Mouse (Mus musculus): ENCODE data around the gene Slc9b1. TPM values are rescaled to one million over a fixed set of nuclear protein-coding genes. Genes with fewer than 3 reads are reported as not detected.

The Slc9b1 gene
- polyA plus RNA-seq, 1 experiment: not detected

DNA sequence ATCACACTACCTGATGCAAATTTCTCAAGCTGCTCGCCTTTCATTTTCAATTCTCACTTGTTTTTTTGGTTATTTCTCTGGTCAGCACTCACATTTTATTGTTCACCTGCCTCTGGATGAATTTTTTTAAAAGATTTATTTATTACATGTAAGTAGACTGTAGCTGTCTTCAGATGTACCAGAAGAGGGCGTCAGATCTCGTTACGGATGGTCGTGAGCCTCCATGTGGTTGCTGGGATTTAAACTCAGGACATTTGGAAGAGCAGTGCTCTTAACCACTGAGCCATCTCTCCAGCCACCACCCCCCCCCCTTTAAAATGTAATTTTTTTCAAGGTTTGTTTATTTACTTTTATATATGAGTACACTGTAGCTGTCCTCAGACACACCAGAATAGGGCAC is 56.0 kb downstream of the Slc9b1 start:
- Histone ChIP-seq H3ac (ENCODE audit: control insufficient read depth, insufficient read length) (no peak overlapping the region), H3K27me3 (ENCODE audit: control insufficient read depth, insufficient read depth, insufficient read length) (no peaks in the 10 kb centered on the region), H3K4me3 (no peak overlapping the region), H3K36me3 (ENCODE audit: control insufficient read depth, insufficient read depth) (peaks cover 22% of the 10 kb centered on the region), H3K4me2 (ENCODE audit: low read depth) (no peak overlapping the region), H3K79me2 (ENCODE audit: control insufficient read depth, insufficient read depth) (no peaks in the 10 kb centered on the region)
- TF ChIP-seq E2F4 (IDR thresholded peaks at IDR 0.05; ENCODE audit: insufficient read depth) (no peak), POLR2A (IDR thresholded peaks at IDR 0.05; ENCODE audit: insufficient read length, low read depth) (no peak), SRF (IDR thresholded peaks at IDR 0.05; ENCODE audit: control insufficient read depth, insufficient read length, low read depth) (no peak), TCF12 (IDR thresholded peaks at IDR 0.05; ENCODE audit: insufficient read depth, poor library complexity, severe bottlenecking) (no peak), CEBPB (IDR thresholded peaks at IDR 0.05; ENCODE audit: insufficient read depth, poor library complexity, severe bottlenecking) (no peak), REST (IDR thresholded peaks at IDR 0.05; ENCODE audit: insufficient read depth, insufficient read length) (no peak), TCF3 (IDR thresholded peaks at IDR 0.05; ENCODE audit: insufficient read length, low read depth) (no peak), POLR2AphosphoS2 (IDR thresholded peaks at IDR 0.05; ENCODE audit: insufficient read length, low read depth) (no peak)

DNA sequence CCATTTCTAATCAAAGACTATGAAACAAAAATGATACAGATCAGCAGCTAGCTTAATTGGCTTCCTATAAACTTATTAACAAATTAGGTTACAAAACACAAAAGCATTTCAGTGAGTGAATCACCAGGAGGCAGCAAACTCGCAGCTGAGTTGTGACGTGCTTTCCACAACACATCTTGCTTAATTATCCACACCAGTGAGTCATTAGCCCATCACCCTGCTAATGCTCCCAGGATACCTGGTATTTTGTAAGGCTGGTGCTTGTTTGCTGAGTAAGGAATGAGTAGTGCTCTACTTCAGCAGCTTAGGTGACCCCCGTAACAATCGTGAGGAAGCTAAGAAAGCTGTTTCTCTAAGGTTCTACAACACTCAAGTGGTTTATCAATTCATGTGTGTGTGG is 56.8 kb downstream of the Slc9b1 start:
- Histone ChIP-seq H3K79me2 (ENCODE audit: control insufficient read depth, insufficient read depth) (no peaks in the 10 kb centered on the region), H3K4me3 (no peak overlapping the region), H3K36me3 (ENCODE audit: control insufficient read depth, insufficient read depth) (peaks cover 22% of the 10 kb centered on the region), H3K4me2 (ENCODE audit: low read depth) (no peak overlapping the region), H3ac (ENCODE audit: control insufficient read depth, insufficient read length) (no peak overlapping the region), H3K27me3 (ENCODE audit: control insufficient read depth, insufficient read depth, insufficient read length) (no peaks in the 10 kb centered on the region)
- no peak for TF ChIP-seq TCF3 (IDR thresholded peaks at IDR 0.05; ENCODE audit: insufficient read length, low read depth)
- no peak for TF ChIP-seq TCF12 (IDR thresholded peaks at IDR 0.05; ENCODE audit: insufficient read depth, poor library complexity, severe bottlenecking)
- no peak for TF ChIP-seq MYOG (IDR thresholded peaks at IDR 0.05; ENCODE audit: control insufficient read depth in 1 of 3, insufficient read depth in 1 of 3, insufficient read length in 2 of 3, low read depth in 2 of 3)
- no peak for TF ChIP-seq POLR2AphosphoS2 (IDR thresholded peaks at IDR 0.05; ENCODE audit: insufficient read length, low read depth)

DNA sequence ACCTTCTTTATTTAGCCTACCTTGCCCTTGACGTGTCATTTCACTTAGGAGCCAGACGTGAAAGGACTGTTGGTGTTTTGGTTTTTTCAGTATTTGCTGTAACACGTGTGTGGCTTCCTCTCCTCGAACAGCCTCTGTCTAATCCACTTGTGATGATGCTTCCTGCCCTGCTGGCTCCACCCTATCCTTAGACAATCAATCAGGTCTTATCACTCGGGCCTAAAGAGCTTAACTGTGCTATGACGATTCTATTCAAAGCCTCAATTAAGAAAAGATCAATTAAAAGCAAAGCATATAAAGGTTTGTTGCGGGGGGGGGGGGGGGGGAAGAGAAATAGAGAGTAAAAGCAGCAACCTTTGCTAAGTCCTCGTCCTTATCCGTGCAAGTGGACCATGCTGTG is 59.5 kb downstream of the Slc9b1 start:
- Histone ChIP-seq H3K79me2 (ENCODE audit: control insufficient read depth, insufficient read depth) (no peaks in the 10 kb centered on the region), H3ac (ENCODE audit: control insufficient read depth, insufficient read length) (no peak overlapping the region), H3K4me3 (no peak overlapping the region), H3K4me2 (ENCODE audit: low read depth) (no peak overlapping the region), H3K36me3 (ENCODE audit: control insufficient read depth, insufficient read depth) (peaks cover 25% of the 10 kb centered on the region), H3K27me3 (ENCODE audit: control insufficient read depth, insufficient read depth, insufficient read length) (no peaks in the 10 kb centered on the region)
- TF ChIP-seq MYOG (IDR thresholded peaks at IDR 0.05; ENCODE audit: control insufficient read depth in 1 of 3, insufficient read depth in 1 of 3, insufficient read length in 2 of 3, low read depth in 2 of 3): no peak
- no peak for TF ChIP-seq POLR2A (IDR thresholded peaks at IDR 0.05; ENCODE audit: insufficient read length, low read depth)
- TF ChIP-seq SRF (IDR thresholded peaks at IDR 0.05; ENCODE audit: control insufficient read depth, insufficient read length, low read depth): no peak
- no peak for TF ChIP-seq CEBPB (IDR thresholded peaks at IDR 0.05; ENCODE audit: insufficient read depth, poor library complexity, severe bottlenecking)
- TF ChIP-seq TCF3 (IDR thresholded peaks at IDR 0.05; ENCODE audit: insufficient read length, low read depth): no peak
- no peak for TF ChIP-seq MYOD1 (IDR thresholded peaks at IDR 0.05; ENCODE audit: control insufficient read depth in 1 of 3, insufficient read length in 2 of 3, low read depth in 2 of 3)
- TF ChIP-seq TCF12 (IDR thresholded peaks at IDR 0.05; ENCODE audit: insufficient read depth, poor library complexity, severe bottlenecking): no peak
- no peak for TF ChIP-seq POLR2AphosphoS2 (IDR thresholded peaks at IDR 0.05; ENCODE audit: insufficient read length, low read depth)
- TF ChIP-seq E2F4 (IDR thresholded peaks at IDR 0.05; ENCODE audit: insufficient read depth): no peak

DNA sequence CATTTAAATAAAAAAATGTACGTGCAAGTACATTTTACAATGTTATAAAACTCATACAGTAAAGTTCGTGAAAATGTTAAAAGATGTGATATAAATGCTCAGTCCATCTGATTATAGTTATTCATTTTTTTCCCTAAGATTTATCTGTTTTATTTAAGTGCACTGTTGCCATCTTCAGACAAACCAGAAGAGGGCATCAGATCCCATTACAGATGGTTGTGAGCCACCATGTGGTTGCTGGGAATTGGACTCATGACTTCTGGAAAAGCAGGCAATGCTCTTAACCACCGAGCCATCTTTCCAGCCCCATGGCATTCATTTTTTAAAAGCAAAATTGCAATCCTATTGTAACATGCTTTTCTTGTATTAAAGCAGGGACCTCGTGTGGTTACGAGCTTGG is 61.4 kb downstream of the Slc9b1 start:
- Histone ChIP-seq H3K36me3 (ENCODE audit: control insufficient read depth, insufficient read depth) (peaks cover 26% of the 10 kb centered on the region), H3K79me2 (ENCODE audit: control insufficient read depth, insufficient read depth) (peaks cover 8% of the 10 kb centered on the region), H3K27me3 (ENCODE audit: control insufficient read depth, insufficient read depth, insufficient read length) (no peaks in the 10 kb centered on the region), H3ac (ENCODE audit: control insufficient read depth, insufficient read length) (no peak overlapping the region), H3K4me3 (no peak overlapping the region), H3K4me2 (ENCODE audit: low read depth) (no peak overlapping the region)
- TF ChIP-seq REST (IDR thresholded peaks at IDR 0.05; ENCODE audit: insufficient read depth, insufficient read length): no peak
- no peak for TF ChIP-seq SRF (IDR thresholded peaks at IDR 0.05; ENCODE audit: control insufficient read depth, insufficient read length, low read depth)
- no peak for TF ChIP-seq TCF3 (IDR thresholded peaks at IDR 0.05; ENCODE audit: insufficient read length, low read depth)
- no peak for TF ChIP-seq USF1 (IDR thresholded peaks at IDR 0.05; ENCODE audit: low read depth)
- TF ChIP-seq POLR2A (IDR thresholded peaks at IDR 0.05; ENCODE audit: insufficient read length, low read depth): no peak
- no peak for TF ChIP-seq TCF12 (IDR thresholded peaks at IDR 0.05; ENCODE audit: insufficient read depth, poor library complexity, severe bottlenecking)
- TF ChIP-seq POLR2AphosphoS2 (IDR thresholded peaks at IDR 0.05; ENCODE audit: insufficient read length, low read depth): no peak
- TF ChIP-seq MYOD1 (IDR thresholded peaks at IDR 0.05; ENCODE audit: control insufficient read depth in 1 of 3, insufficient read length in 2 of 3, low read depth in 2 of 3): no peak
- no peak for TF ChIP-seq E2F4 (IDR thresholded peaks at IDR 0.05; ENCODE audit: insufficient read depth)

DNA sequence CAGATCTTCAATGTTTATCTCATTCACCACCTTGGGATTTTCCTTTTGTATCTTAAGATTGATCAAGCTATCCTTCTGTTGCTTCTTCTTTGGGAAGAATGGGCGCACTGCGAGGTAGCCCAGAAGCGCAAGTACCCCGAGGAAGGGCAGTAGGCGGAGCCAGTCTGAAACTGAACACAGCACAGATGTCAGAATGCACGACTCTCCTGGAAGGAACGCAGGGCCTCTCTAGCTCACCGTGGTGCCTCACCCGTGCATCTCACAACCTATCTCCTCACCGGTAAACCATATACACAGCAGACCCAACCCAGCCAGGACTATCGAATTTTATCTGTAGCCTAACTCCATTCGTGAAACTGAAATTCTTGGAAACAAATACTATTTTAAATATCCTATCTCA is 63.2 kb downstream of the Slc9b1 start:
- TF ChIP-seq SRF (IDR thresholded peaks at IDR 0.05; ENCODE audit: control insufficient read depth, insufficient read length, low read depth): no peak
- TF ChIP-seq MAX (IDR thresholded peaks at IDR 0.05; ENCODE audit: low read depth): no peak
- no peak for TF ChIP-seq TCF3 (IDR thresholded peaks at IDR 0.05; ENCODE audit: insufficient read length, low read depth)
- no peak for TF ChIP-seq E2F4 (IDR thresholded peaks at IDR 0.05; ENCODE audit: insufficient read depth)
- no peak for TF ChIP-seq POLR2AphosphoS2 (IDR thresholded peaks at IDR 0.05; ENCODE audit: insufficient read length, low read depth)
- TF ChIP-seq CEBPB (IDR thresholded peaks at IDR 0.05; ENCODE audit: insufficient read depth, poor library complexity, severe bottlenecking): no peak
- TF ChIP-seq TCF12 (IDR thresholded peaks at IDR 0.05; ENCODE audit: insufficient read depth, poor library complexity, severe bottlenecking): no peak
- TF ChIP-seq REST (IDR thresholded peaks at IDR 0.05; ENCODE audit: insufficient read depth, insufficient read length): no peak
- no peak for TF ChIP-seq MYOG (IDR thresholded peaks at IDR 0.05; ENCODE audit: control insufficient read depth in 1 of 3, insufficient read depth in 1 of 3, insufficient read length in 2 of 3, low read depth in 2 of 3)
- no peak for TF ChIP-seq USF1 (IDR thresholded peaks at IDR 0.05; ENCODE audit: low read depth)
- TF ChIP-seq MYOD1 (IDR thresholded peaks at IDR 0.05; ENCODE audit: control insufficient read depth in 1 of 3, insufficient read length in 2 of 3, low read depth in 2 of 3): no peak
- TF ChIP-seq POLR2A (IDR thresholded peaks at IDR 0.05; ENCODE audit: insufficient read length, low read depth): no peak
- no peak overlapping the region for H3K4me2 ChIP-seq (ENCODE audit: low read depth)

More for the DNA sequence above, 63.2 kb downstream of the Slc9b1 start:
- Histone ChIP-seq H3K79me2 (ENCODE audit: control insufficient read depth, insufficient read depth) (peaks cover 19% of the 10 kb centered on the region), H3ac (ENCODE audit: control insufficient read depth, insufficient read length) (no peak overlapping the region), H3K4me3 (no peak overlapping the region), H3K36me3 (ENCODE audit: control insufficient read depth, insufficient read depth) (peaks cover 29% of the 10 kb centered on the region), H3K27me3 (ENCODE audit: control insufficient read depth, insufficient read depth, insufficient read length) (no peaks in the 10 kb centered on the region)

Data from myocyte (in vitro differentiated cells).